Mouse (Mus musculus) lung, adult 2 months (tissue): Measurements from ENCODE around the gene Gpsm2.
"Not testable (repeated sequence)": the region's sequence is repeated elsewhere in the genome, so short reads cannot be mapped to it uniquely, and the experiment has no call there.

Source experiments
- CTCF ChIP-seq: fragments of 200-500 bp; IDR thresholded peaks from 2 replicates; pipeline ENCODE4 v1.5.1; 2011; ENCODE audit warnings: mild to moderate bottlenecking, low read length, control low read depth; ENCODE audit not compliant: insufficient read depth
- POLR2A ChIP-seq: fragments of 200-500 bp; IDR thresholded peaks from 2 replicates; pipeline ENCODE4 v1.6.1; 2011; ENCODE audit warnings: low read depth, mild to moderate bottlenecking, control low read depth, low read length, borderline replicate concordance; ENCODE audit errors: extremely low read depth

DNA sequence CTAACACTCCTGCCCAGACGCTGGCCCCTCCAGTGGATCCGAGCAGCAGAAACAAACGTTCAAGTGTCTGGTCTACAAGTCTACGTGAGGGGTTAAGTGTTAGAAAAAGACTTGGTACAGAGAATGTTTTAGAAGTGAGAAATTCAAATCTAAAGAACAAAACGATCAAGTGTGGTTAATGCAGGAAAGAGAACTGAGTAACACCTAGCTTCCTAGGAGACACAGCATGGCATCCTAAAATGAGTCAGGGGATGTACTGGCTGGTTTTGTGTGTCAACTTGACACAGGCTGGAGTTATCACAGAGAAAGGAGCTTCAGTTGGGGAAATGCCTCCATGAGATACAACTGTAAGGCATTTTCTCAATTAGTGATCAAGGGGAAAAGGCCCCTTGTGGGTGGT is 38.5 kb downstream of the Gpsm2 start:
- TF ChIP-seq CTCF, POLR2A: not testable (repeated sequence)
